Comparison of ENCODE assay signal across 15 mouse cellular contexts in the genomic region with DNA sequence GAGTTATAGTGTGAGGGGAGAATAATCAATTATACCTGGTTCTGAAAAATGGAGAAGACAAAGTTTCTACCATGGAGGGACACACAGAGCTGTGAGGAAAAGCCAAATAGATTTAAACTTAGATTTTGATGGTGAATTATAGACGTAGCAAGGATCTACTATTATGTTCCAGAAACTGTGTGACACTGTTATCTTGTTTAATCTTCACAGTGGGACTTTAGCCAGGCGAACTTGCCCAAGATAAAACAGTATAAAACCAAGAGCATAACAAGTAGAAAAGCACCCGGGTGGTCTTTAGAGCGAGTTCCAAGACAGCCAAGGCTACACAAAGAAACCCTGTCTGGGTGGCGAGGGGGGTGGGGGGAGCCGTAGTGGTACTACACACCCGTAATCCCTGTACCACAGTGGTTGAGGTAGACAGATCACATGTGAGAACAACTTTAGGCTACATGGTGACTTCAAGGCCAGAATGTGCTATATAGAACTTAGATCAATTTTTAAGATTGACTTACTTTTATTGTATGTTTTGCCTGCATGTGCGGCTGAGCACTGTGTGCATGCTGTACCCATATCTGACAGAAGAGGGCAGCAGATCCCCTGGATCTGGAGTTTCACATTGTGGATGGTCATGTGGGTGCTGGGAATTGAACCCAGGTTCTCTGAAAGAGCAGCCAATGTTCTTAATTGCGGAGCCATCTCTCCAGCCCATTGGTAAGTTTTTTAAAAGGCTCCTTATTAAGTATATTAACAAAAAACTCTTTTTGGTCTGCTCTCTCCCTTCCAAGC. TPM values are rescaled to one million over a fixed set of nuclear protein-coding genes. Genes with fewer than 3 reads are reported as not detected.
A peak's percentile ranks its signal among the peaks of the same experiment; 100 is the strongest.
DNase-seq lines count a peak whose midpoint lies in the region; ATAC-seq and TF ChIP-seq lines count a peak whose summit lies in the region.
"Had no signal": no experiment of that assay in that cellular context is flagged by ENCODE, and none has a peak within 500 bp of the region (broad histone marks: within the 10 kb centered on the region; RNA-seq: fewer than 3 reads in every experiment).

No protein-coding gene starts in this region.

- no peak overlapping the region for H3K9ac ChIP-seq in hindbrain, postnatal 0 days (replicated peaks; ENCODE audit: low read length)
- H3K9ac ChIP-seq in hindbrain, embryonic 16.5 days (ENCODE audit: low read depth, low read length), result no peak overlapping the region
- H3K9ac ChIP-seq in lung, embryonic 15.5 days, result no peak overlapping the region
- no peak overlapping the region for H3K9ac ChIP-seq in heart, embryonic 12.5 days
- H3K9ac ChIP-seq: liver, embryonic 15.5 days; midbrain, embryonic 15.5 days had no signal

- no peak for DNase-seq in hindbrain, postnatal 0 days (ENCODE audit: low spot score)
- DNase-seq in lung, postnatal 36 days, result no peak
- DNase-seq in layer of hippocampus, adult 11-12 months (ENCODE audit: low spot score), result no peak
- DNase-seq: adrenal gland, postnatal 25 days; cerebellum, adult 11 months; kidney, adult 11 months; thymus, postnatal 36 days had no signal

- no peak overlapping the region for H3K27ac ChIP-seq in hindbrain, postnatal 0 days
- no peak overlapping the region for H3K27ac ChIP-seq in hindbrain, embryonic 16.5 days (ENCODE audit: low read depth, low read length)
- peak overlapping the region; percentile 54 for H3K27ac ChIP-seq in lung, embryonic 15.5 days
- no peak overlapping the region for H3K27ac ChIP-seq in bone marrow macrophage, adult 2 months (ENCODE audit: insufficient read depth, low read depth, low read length)
- no peak overlapping the region for H3K27ac ChIP-seq in heart, embryonic 12.5 days (ENCODE audit: poor library complexity, severe bottlenecking)
- H3K27ac ChIP-seq: midbrain, embryonic 15.5 days had no signal

- no peak overlapping the region for H3K4me3 ChIP-seq in hindbrain, postnatal 0 days (ENCODE audit: low read length)
- no peak overlapping the region for H3K4me3 ChIP-seq in hindbrain, embryonic 16.5 days (ENCODE audit: low read length)
- no peak overlapping the region for H3K4me3 ChIP-seq in lung, embryonic 15.5 days
- H3K4me3 ChIP-seq in E14TG2a.4 (replicated peaks; ENCODE audit: low read length), result no peak overlapping the region
- H3K4me3 ChIP-seq in bone marrow macrophage, adult 2 months (ENCODE audit: insufficient read depth, low read length), result no peak overlapping the region
- no peak overlapping the region for H3K4me3 ChIP-seq in heart, embryonic 12.5 days
- H3K4me3 ChIP-seq: liver, embryonic 15.5 days; midbrain, embryonic 15.5 days had no signal

- no peaks in the 10 kb centered on the region for H3K27me3 ChIP-seq in hindbrain, postnatal 0 days (ENCODE audit: insufficient read depth, low read length)
- no peaks in the 10 kb centered on the region for H3K27me3 ChIP-seq in hindbrain, embryonic 16.5 days (replicated peaks; ENCODE audit: control insufficient read depth, insufficient read depth, low read length)
- no peaks in the 10 kb centered on the region for H3K27me3 ChIP-seq in lung, embryonic 15.5 days
- peaks cover 7% of the 10 kb centered on the region; the same call in 1 of the 2 replicates for H3K27me3 ChIP-seq in E14TG2a.4 (ENCODE audit: insufficient read depth, low read length)
- no peaks in the 10 kb centered on the region for H3K27me3 ChIP-seq in heart, embryonic 12.5 days (replicated peaks)
- H3K27me3 ChIP-seq: liver, embryonic 15.5 days; midbrain, embryonic 15.5 days had no signal

- no peak for TF ChIP-seq POLR2A in bone marrow macrophage, adult 2 months (IDR thresholded peaks at IDR 0.05; ENCODE audit: borderline replicate concordance, low read depth, low read length)

- no peak overlapping the region for H3K4me2 ChIP-seq in hindbrain, postnatal 0 days (ENCODE audit: low read depth, low read length)
- H3K4me2 ChIP-seq in hindbrain, embryonic 16.5 days (ENCODE audit: low read length), result no peak overlapping the region
- no peak overlapping the region for H3K4me2 ChIP-seq in lung, embryonic 15.5 days
- no peak overlapping the region for H3K4me2 ChIP-seq in heart, embryonic 12.5 days
- H3K4me2 ChIP-seq: heart, embryonic 11.5 days; liver, embryonic 15.5 days; midbrain, embryonic 15.5 days had no signal

- ATAC-seq in hindbrain, postnatal 0 days, result no peak
- no peak for ATAC-seq in hindbrain, embryonic 16.5 days
- no peak for ATAC-seq in lung, embryonic 15.5 days (ENCODE audit: borderline replicate concordance, extremely low read depth, low FRiP score, low TSS enrichment)
- no peak for ATAC-seq in heart, embryonic 12.5 days (ENCODE audit: insufficient number of reproducible peaks, low FRiP score)
- ATAC-seq: midbrain, embryonic 15.5 days had no signal

- TF ChIP-seq CTCF in hindbrain, postnatal 0 days (IDR thresholded peaks at IDR 0.05; ENCODE audit: low read depth), result peak; percentile 37; the same call in 1 of the 2 replicates
- peak; percentile 67 for TF ChIP-seq CTCF in E14TG2a.4 (conservative IDR thresholded peaks at IDR 0.05; ENCODE audit: low read length)
- TF ChIP-seq CTCF in bone marrow macrophage, adult 2 months (IDR thresholded peaks at IDR 0.05; ENCODE audit: low read depth, low read length), result 0 out of 2 replicates have a peak, but pooled peaks have one; percentile 5

- no peaks in the 10 kb centered on the region for H3K9me3 ChIP-seq in hindbrain, postnatal 0 days (ENCODE audit: low read length)
- no peaks in the 10 kb centered on the region for H3K9me3 ChIP-seq in hindbrain, embryonic 16.5 days (ENCODE audit: control insufficient read depth, low read length)
- no peaks in the 10 kb centered on the region for H3K9me3 ChIP-seq in lung, embryonic 15.5 days
- H3K9me3 ChIP-seq in E14TG2a.4 (ENCODE audit: low read length), result no peaks in the 10 kb centered on the region
- peaks cover 6% of the 10 kb centered on the region for H3K9me3 ChIP-seq in heart, embryonic 12.5 days (replicated peaks)
- H3K9me3 ChIP-seq: liver, embryonic 15.5 days; midbrain, embryonic 15.5 days had no signal

- H3K36me3 ChIP-seq in hindbrain, postnatal 0 days (ENCODE audit: insufficient read depth, low read length), result no peaks in the 10 kb centered on the region
- no peaks in the 10 kb centered on the region for H3K36me3 ChIP-seq in hindbrain, embryonic 16.5 days (ENCODE audit: control insufficient read depth, insufficient read depth, low read length)
- no peaks in the 10 kb centered on the region for H3K36me3 ChIP-seq in lung, embryonic 15.5 days
- H3K36me3 ChIP-seq in E14TG2a.4 (ENCODE audit: insufficient read depth, low read length), result no peaks in the 10 kb centered on the region
- H3K36me3 ChIP-seq in heart, embryonic 12.5 days, result no peaks in the 10 kb centered on the region
- H3K36me3 ChIP-seq: liver, embryonic 15.5 days; midbrain, embryonic 15.5 days had no signal

- H3K4me1 ChIP-seq in hindbrain, postnatal 0 days (ENCODE audit: insufficient read depth, low read length), result no peaks in the 10 kb centered on the region
- H3K4me1 ChIP-seq in hindbrain, embryonic 16.5 days (ENCODE audit: control insufficient read depth, insufficient read depth, low read depth, low read length), result no peaks in the 10 kb centered on the region
- peaks cover 45% of the 10 kb centered on the region for H3K4me1 ChIP-seq in lung, embryonic 15.5 days
- 0 out of 2 replicates have a peak, but pooled peaks cover 2% of the 10 kb centered on the region for H3K4me1 ChIP-seq in E14TG2a.4 (replicated peaks; ENCODE audit: low read depth, low read length)
- peaks cover 15% of the 10 kb centered on the region for H3K4me1 ChIP-seq in bone marrow macrophage, adult 2 months (ENCODE audit: control insufficient read depth, insufficient read depth, low read length)
- peaks cover 16% of the 10 kb centered on the region for H3K4me1 ChIP-seq in heart, embryonic 12.5 days (replicated peaks)
- H3K4me1 ChIP-seq: midbrain, embryonic 15.5 days had no signal

- 63% methylated on average over 9 of the region's 9 CpGs for WGBS in hindbrain, postnatal 0 days
- 71% methylated on average over 9 of the region's 9 CpGs for WGBS in hindbrain, embryonic 16.5 days
- 61% methylated on average over 9 of the region's 9 CpGs for WGBS in lung, embryonic 15.5 days
- WGBS in heart, embryonic 12.5 days, result 85% methylated on average over 9 of the region's 9 CpGs

RNA-seq across cellular contexts. Expression of gene Tnks2, which starts 32.0 kb away (rescaled TPM):
- total RNA-seq in hindbrain, postnatal 0 days (2014; rRNA removed), result 128 and 138 TPM in 2 replicates
- 26.1 and 28.7 TPM in 2 replicates for polyA plus RNA-seq in hindbrain, postnatal 0 days (2015; fragmentation: Nextera tagmentation; extraction: Ambion mirVana)
- polyA plus RNA-seq in hindbrain, embryonic 16.5 days (2015; fragmentation: Nextera tagmentation; extraction: Ambion mirVana), result 19.0 and 36.7 TPM in 2 replicates
- polyA plus RNA-seq in lung, embryonic 15.5 days (2015; fragmentation: Nextera tagmentation; extraction: Ambion mirVana), result 47.3 and 47.6 TPM in 2 replicates
- 38.4 and 46.8 TPM in 2 replicates for polyA plus RNA-seq in bone marrow macrophage, adult 2 months (2012; ENCODE audit: insufficient read depth, insufficient read length, missing spikeins)
- 76.5 and 81.3 TPM in 2 replicates for polyA plus RNA-seq in heart, embryonic 12.5 days (2016; fragmentation: Nextera tagmentation; extraction: Ambion mirVana)

Comparison
In these comparisons a context has a peak if more than half of its experiments do, and no peak if none do; other contexts are left out.
1. CTCF ChIP-seq: peak in every context shown above with its lines; median percentile 67 in E14TG2a.4; 37 in hindbrain, postnatal 0 days; 5 in bone marrow macrophage, adult 2 months.